Mouse (Mus musculus) retina, postnatal 7 days (tissue): ENCODE measurements at regions not wholly inside any gene's neighbourhood (a gene's known extent, or its start where the extent isn't known, plus 50 kb on each side); places are given as distances from the start of the nearest gene placed in this dataset.

Source experiments
- DNase-seq: peaks from one replicate; pipeline ENCODE4 v3.0.0-alpha.2; 2012; ENCODE audit warnings: low read depth, low spot score

GRCm38 (mm10) chr11:56442381-56442780, 401.6 kb upstream of the Nmur2 start:
- DNase-seq: no peak

GRCm38 (mm10) chr11:56441071-56441470, 400.3 kb upstream of the Nmur2 start:
- no peak for DNase-seq

- no peak for DNase-seq
Measured at GRCm38 (mm10) chr11:56431089-56431488, 390.3 kb upstream of the Nmur2 start.

GRCm38 (mm10) chr11:56384761-56385160, 344.0 kb upstream of the Nmur2 start:
- DNase-seq: no peak

GRCm38 (mm10) chr11:56377535-56377934, 336.7 kb upstream of the Nmur2 start:
- DNase-seq: no peak

- no peak for DNase-seq
Measured at GRCm38 (mm10) chr11:56374329-56374728, 333.5 kb upstream of the Nmur2 start.

GRCm38 (mm10) chr11:56373624-56374023, 332.8 kb upstream of the Nmur2 start:
- DNase-seq: no peak

- DNase-seq: no peak
Measured at GRCm38 (mm10) chr11:56357690-56358089, 316.9 kb upstream of the Nmur2 start.

GRCm38 (mm10) chr11:56351798-56352366, 311.1 kb upstream of the Nmur2 start:
- no peak for DNase-seq

- DNase-seq: no peak
Measured at GRCm38 (mm10) chr11:56351231-56351630, 310.4 kb upstream of the Nmur2 start.

GRCm38 (mm10) chr11:56349766-56350165, 309.0 kb upstream of the Nmur2 start:
- no peak for DNase-seq

- no peak for DNase-seq
Measured at GRCm38 (mm10) chr11:56348408-56348807, 307.6 kb upstream of the Nmur2 start.

GRCm38 (mm10) chr11:56343083-56343482, 302.3 kb upstream of the Nmur2 start:
- no peak for DNase-seq

GRCm38 (mm10) chr11:56341731-56342130, 300.9 kb upstream of the Nmur2 start:
- no peak for DNase-seq

GRCm38 (mm10) chr11:56341040-56341439, 300.2 kb upstream of the Nmur2 start:
- DNase-seq: no peak

- DNase-seq: no peak
Measured at GRCm38 (mm10) chr11:56338511-56338910, 297.7 kb upstream of the Nmur2 start.

GRCm38 (mm10) chr11:56335937-56336336, 295.1 kb upstream of the Nmur2 start:
- no peak for DNase-seq

GRCm38 (mm10) chr11:56320293-56320692, 279.5 kb upstream of the Nmur2 start:
- no peak for DNase-seq

GRCm38 (mm10) chr11:56315221-56315987, 274.6 kb upstream of the Nmur2 start:
- DNase-seq: no peak

- DNase-seq: no peak
Measured at GRCm38 (mm10) chr11:56309549-56309948, 268.7 kb upstream of the Nmur2 start.

- DNase-seq: no peak
Measured at GRCm38 (mm10) chr11:56308383-56309105, 267.7 kb upstream of the Nmur2 start.

GRCm38 (mm10) chr11:56307051-56307450, 266.2 kb upstream of the Nmur2 start:
- no peak for DNase-seq
